Mouse (Mus musculus): ENCODE results near the gene Pde6g. TPM values are rescaled to one million over a fixed set of nuclear protein-coding genes. Genes with fewer than 3 reads are reported as not detected.

Pde6g gene
- total RNA-seq (2015) = 0.27 and 0.32 TPM in 2 replicates
- not detected in 2 replicates for total RNA-seq (2017)

- no peak for ATAC-seq (replicated peaks; ENCODE audit: poor library complexity)
Observed at GRCm38 (mm10) chr11:120453306-120453705, at the start of gene Pde6g. Gene Pde6g, minus strand, starts transcription at chr11:120453500.

- ATAC-seq (replicated peaks; ENCODE audit: poor library complexity) = no peak
Observed at GRCm38 (mm10) chr11:120501701-120502100, 48.4 kb upstream of the Pde6g start.

GRCm38 (mm10) chr11:120501018-120501417, 47.7 kb upstream of the Pde6g start:
- no peak for ATAC-seq (replicated peaks; ENCODE audit: poor library complexity)

GRCm38 (mm10) chr11:120500357-120500756, 47.1 kb upstream of the Pde6g start:
- no peak for ATAC-seq (replicated peaks; ENCODE audit: poor library complexity)

GRCm38 (mm10) chr11:120499894-120500293, 46.6 kb upstream of the Pde6g start:
- no peak for ATAC-seq (replicated peaks; ENCODE audit: poor library complexity)

- ATAC-seq (replicated peaks; ENCODE audit: poor library complexity) = no peak
Observed at GRCm38 (mm10) chr11:120498891-120499290, 45.6 kb upstream of the Pde6g start.

GRCm38 (mm10) chr11:120498226-120498625, 44.9 kb upstream of the Pde6g start:
- ATAC-seq (replicated peaks; ENCODE audit: poor library complexity) = no peak

GRCm38 (mm10) chr11:120497436-120497835, 44.1 kb upstream of the Pde6g start:
- no peak for ATAC-seq (replicated peaks; ENCODE audit: poor library complexity)

- ATAC-seq (replicated peaks; ENCODE audit: poor library complexity) = no peak
Observed at GRCm38 (mm10) chr11:120493911-120494310, 40.6 kb upstream of the Pde6g start.

- ATAC-seq (replicated peaks; ENCODE audit: poor library complexity) = no peak
Observed at GRCm38 (mm10) chr11:120493351-120493750, 40.1 kb upstream of the Pde6g start.

GRCm38 (mm10) chr11:120492878-120493203, 39.5 kb upstream of the Pde6g start:
- no peak for ATAC-seq (replicated peaks; ENCODE audit: poor library complexity)

- ATAC-seq (replicated peaks; ENCODE audit: poor library complexity) = peak; percentile 44
Observed at GRCm38 (mm10) chr11:120492024-120492877, 39.0 kb upstream of the Pde6g start.

- peak; percentile 53 for ATAC-seq (replicated peaks; ENCODE audit: poor library complexity)
Observed at GRCm38 (mm10) chr11:120491317-120492023, 38.2 kb upstream of the Pde6g start, which contains the start of gene Slc25a10. Gene Slc25a10, plus strand, starts transcription at chr11:120491840.

- no peak for ATAC-seq (replicated peaks; ENCODE audit: poor library complexity)
Observed at GRCm38 (mm10) chr11:120490291-120491046, 37.2 kb upstream of the Pde6g start.

GRCm38 (mm10) chr11:120489054-120489761, 35.9 kb upstream of the Pde6g start:
- ATAC-seq (replicated peaks; ENCODE audit: poor library complexity) = peak; percentile 59

GRCm38 (mm10) chr11:120488516-120488915, 35.2 kb upstream of the Pde6g start:
- no peak for ATAC-seq (replicated peaks; ENCODE audit: poor library complexity)

GRCm38 (mm10) chr11:120485251-120485650, 32.0 kb upstream of the Pde6g start:
- no peak for ATAC-seq (replicated peaks; ENCODE audit: poor library complexity)

- peak; percentile 83 for ATAC-seq (replicated peaks; ENCODE audit: poor library complexity)
Observed at GRCm38 (mm10) chr11:120484265-120484981, 31.1 kb upstream of the Pde6g start, which contains the start of gene Mrpl12. Gene Mrpl12, plus strand, starts transcription at chr11:120484613.

- ATAC-seq (replicated peaks; ENCODE audit: poor library complexity) = no peak
Observed at GRCm38 (mm10) chr11:120483448-120483934, 30.2 kb upstream of the Pde6g start.

GRCm38 (mm10) chr11:120472052-120472451, 18.8 kb upstream of the Pde6g start:
- ATAC-seq (replicated peaks; ENCODE audit: poor library complexity) = no peak
